Mouse (Mus musculus) neural tube, embryonic 10.5 days (tissue): ENCODE results near the gene Dennd1b.

Source experiments
- DNase-seq: peaks from one replicate; pipeline ENCODE4 v3.0.0-alpha.2; 2017; ENCODE audit warnings: low spot score; ENCODE audit errors: extremely low spot score

The Dennd1b gene

DNA sequence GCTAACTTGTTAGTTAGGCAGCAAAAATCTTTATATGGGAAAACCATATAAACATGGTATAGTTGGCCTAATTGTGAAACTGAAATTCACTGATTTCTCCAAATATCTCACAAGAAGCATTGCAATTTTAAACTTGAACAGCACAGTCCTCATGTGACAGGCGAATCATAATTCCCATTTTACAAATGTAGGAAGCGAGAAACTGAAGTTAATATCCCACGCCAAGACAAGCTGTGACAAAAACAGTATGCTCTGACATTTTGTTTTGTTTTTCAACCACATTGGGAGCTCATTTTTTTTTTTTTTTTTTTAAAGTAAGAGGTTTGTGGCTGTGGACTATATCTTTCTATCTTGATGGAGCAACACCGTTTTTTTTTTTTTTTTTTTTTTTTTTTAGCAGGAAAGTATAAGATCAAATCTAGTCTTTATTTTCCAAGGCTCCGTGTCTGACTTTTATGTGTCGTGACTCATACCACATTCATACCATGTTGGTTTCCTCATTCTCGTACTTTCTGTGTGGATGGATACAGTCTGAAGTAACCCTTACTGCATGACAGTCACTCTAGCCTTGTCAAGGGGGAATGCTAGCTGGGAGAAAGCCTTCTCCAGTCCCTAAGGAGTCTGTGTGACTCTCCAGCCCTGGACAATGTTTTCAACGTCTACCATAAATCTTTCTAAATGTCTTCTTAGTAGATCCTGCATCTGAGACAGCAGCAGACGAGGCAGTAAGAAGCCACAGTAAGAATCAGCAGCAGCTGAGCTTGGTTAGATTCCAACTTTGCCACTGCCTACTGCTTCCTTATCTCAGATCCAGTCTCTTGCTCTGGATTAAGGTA, 751 bp upstream of the Dennd1b start:
- DNase-seq: no peak

GRCm38 (mm10) chr1:138963868-138964458, 728 bp downstream of the Dennd1b start:
- peak; percentile 69 for DNase-seq

- no peak for DNase-seq
These were observed 1.8 kb downstream of the Dennd1b start for GRCm38 (mm10) chr1:138965069-138965468.

GRCm38 (mm10) chr1:138965511-138965910, 2.3 kb downstream of the Dennd1b start:
- DNase-seq: no peak

DNA sequence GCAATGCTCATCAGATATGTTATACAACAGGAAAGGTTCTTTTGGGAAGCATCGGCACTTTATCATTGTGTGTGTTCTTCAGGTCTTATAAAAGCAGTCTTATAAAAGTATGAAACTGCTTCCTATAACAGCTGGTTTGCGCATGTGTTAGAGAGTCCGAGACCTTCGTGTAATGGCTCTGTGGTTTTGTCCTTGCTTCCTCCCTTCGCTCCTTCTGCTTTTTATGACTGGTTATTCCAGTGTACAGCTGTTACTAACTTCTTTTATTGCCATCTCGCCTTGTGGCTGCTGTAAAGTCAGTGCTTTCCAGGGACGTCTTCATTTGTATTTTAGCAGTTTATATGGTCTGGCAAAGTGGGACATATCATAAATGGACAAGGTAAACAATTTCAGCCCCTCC, 4.2 kb downstream of the Dennd1b start:
- no peak for DNase-seq

- no peak for DNase-seq
These were observed 6.8 kb downstream of the Dennd1b start for GRCm38 (mm10) chr1:138970053-138970452.

DNA sequence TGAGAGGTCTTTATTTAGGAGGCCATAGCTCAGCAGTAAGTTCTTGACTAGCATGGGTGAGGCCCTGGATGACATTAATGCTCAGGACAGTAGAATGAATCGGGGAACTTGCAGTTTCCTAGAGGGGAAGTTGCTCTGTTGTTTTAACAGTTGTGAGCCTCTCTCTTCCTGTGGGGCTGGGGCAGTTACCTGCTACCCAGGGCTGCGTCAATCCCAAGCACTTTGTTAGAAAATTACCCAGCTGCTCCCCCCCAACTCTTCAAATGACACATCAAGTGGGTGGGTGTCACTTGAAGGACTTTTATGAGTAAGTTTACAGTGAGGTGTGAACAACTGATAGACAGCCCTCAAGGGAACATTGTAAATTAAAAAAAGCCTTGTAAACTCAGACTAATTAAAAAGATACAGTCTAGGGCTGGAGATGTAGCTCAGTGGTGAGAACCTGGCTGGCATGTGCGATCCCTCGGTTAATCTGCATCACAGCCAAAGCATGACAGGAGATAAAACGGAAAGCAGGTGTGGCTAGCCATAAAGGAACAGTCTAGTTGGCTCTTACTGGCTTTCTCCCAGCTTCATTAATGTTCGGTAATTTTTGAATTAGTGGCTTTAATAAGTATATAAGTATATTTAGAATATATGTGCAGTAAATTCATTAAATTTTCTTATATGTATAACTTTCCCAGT, 10.4 kb downstream of the Dennd1b start:
- no peak for DNase-seq

DNA sequence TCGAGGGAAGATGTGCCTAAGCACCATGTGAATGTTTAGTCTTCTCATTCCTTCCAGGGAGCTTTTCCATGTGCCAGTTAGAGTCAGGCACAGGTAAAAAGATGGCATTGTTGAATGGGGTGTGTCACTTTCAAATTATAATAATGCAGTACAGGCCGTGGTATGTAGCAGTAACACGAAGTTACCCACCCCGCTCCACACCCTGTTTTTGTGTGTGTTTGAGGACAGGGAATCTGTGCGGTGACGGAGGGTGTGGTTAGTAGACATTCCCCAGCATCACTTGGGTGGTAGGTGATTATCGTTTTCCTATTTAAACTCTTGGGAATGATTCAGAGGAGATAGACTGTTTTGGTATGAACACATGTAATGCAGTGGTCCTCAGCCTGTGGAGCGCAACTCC, 11.6 kb downstream of the Dennd1b start:
- no peak for DNase-seq

- no peak for DNase-seq
These were observed 12.7 kb downstream of the Dennd1b start for GRCm38 (mm10) chr1:138975945-138976344.

DNA sequence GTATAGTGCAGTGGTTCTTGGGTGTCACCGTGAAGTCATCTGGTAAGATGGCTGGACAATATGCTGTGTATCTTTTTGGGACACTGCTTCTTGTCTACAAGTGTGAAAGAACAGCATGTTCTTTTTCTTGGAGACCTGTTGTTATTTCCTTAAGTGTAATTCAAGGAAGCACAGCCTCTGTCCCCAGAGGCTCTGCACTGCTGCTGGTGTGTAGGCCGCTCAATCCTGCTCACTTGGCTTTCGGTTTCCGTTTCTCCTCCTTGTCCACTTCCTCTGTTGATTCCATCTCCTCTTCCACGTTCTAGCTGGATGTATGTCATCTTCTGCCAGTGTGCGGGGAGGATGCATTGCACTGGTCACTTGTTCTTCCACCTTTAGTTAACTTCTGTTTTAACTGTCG, 19.0 kb downstream of the Dennd1b start:
- DNase-seq: no peak

DNA sequence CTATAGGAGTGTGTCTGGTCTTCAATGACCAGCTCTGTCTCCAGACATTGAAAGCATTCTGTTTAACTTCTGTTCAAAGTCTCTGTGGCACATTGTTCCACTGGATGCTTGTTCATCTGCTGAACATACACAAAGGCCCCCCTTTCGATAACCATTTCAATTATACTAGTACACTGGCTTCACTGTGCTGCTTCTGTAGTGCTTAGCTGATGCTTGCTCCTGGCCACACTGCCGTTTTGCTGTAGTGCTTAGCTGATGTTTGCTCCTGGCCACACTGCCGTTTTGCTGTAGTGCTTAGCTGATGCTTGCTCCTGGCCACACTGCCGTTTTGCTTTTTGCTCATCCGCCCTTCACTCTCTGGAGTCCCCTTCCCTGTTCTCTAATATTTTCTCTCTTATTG, 19.4 kb downstream of the Dennd1b start:
- DNase-seq: no peak

- no peak for DNase-seq
These were observed 19.8 kb downstream of the Dennd1b start for GRCm38 (mm10) chr1:138983064-138983463.

DNA sequence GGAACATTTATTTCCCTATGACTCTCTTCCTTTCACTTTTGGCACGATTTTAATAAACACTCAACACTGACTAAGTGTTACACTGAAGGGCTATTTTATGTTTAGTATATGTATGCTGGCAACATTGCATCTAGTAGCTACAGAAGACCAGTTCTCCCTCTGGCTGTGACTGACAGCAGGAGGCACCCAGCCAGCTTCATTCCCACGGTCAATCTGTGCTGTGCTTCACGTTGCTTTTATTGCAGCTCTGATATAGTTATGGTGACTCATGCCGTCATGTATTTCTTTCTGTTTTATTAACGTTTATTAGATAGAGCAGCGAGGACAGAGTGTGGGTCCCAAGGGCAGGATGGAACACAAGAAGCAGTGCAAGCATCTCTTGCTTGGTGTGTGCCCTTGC, 20.2 kb downstream of the Dennd1b start:
- DNase-seq: no peak

DNA sequence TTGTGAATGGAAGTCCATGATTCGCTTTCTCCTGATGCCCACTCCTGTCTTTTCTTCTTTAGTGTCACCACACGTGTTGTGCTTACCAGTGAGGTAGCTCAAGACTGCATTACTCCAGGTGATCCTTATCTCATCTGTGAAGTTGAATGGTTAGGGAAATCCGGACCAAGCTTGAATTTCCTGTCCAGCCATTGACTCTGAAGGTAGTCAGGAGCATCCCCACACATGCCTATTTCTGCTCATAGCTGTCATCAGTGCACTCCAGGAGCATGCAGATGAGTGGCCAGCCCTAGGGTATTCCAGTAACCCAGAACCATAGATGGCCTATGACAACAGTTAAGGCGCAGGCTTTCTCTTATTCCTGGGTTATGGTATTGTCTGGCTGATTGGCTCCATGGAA, 20.9 kb downstream of the Dennd1b start:
- DNase-seq: no peak

GRCm38 (mm10) chr1:138992384-138993138, 29.3 kb downstream of the Dennd1b start:
- DNase-seq: no peak

DNA sequence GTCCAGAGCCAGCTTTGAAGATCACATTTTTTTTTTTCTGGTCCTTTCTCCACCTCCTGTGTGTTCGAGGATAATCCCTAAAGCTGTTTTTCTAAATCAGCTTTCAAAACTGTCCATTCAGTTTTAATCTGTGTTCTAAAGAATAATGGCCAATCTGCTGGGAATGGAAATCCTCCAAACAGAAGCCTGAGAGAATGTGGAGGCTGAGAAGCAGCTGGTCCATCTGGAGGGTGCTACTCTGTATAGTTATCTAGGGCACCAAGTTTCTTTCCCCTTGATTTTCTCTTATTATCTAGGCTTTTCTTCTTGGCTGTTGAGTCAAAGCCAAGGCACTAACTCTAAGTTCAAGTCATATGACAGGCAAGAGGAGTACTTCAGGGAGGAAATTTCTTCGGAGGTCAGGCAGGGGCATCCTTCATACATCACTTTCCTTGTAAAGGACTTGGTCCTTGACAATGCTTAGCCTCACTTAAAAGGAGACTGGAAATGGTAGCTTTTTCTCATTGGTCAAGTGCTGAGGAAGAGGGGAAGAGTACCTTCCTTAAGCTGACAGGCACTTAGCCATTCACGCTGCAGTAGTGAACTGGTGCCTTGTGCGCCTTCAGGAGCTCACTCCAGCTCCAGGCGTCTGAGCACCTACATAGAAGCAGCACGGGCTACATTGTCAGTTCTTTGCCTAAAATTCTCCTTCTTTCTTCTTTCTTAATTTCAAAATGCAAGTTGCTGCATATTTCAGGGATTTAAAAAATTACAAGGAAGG, 32.6 kb downstream of the Dennd1b start:
- no peak for DNase-seq

GRCm38 (mm10) chr1:138996663-138997062, 33.4 kb downstream of the Dennd1b start:
- no peak for DNase-seq

GRCm38 (mm10) chr1:139000675-139001379, 37.6 kb downstream of the Dennd1b start:
- no peak for DNase-seq

- no peak for DNase-seq
These were observed 40.3 kb downstream of the Dennd1b start for GRCm38 (mm10) chr1:139003503-139003902.

GRCm38 (mm10) chr1:139006000-139006399, 42.8 kb downstream of the Dennd1b start:
- no peak for DNase-seq
